Mouse (Mus musculus): ENCODE measurements around the gene Ggt5.
"Not testable (repeated sequence)": the region's sequence is repeated elsewhere in the genome, so short reads cannot be mapped to it uniquely, and the experiment has no call there.

Ggt5 gene

DNA sequence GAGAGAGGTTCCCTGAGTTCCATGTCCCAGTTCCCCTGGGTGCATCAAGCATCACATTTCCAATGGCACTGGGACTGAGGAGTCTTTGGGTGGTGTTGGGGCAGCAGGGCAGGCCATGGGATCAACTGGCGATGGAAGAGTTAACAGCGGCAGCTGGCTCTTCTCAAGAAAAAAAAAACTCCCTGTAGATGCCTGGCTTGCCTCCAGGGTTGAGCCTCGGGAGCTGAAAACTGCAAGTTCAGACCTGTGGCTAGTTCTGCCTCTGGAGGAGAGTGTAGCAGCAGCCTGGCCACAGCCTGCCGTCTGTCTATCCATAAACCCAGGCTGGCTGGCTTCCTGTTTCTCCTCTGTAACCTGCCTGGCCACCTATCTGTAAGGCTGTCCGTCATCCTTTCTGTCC lies at the start of gene Ggt5:
Gene Ggt5, plus strand, starts transcription at position 212 of the 400 bp plus-strand sequence.
- DNase-seq (ENCODE audit: extremely low spot score): no peak

DNA sequence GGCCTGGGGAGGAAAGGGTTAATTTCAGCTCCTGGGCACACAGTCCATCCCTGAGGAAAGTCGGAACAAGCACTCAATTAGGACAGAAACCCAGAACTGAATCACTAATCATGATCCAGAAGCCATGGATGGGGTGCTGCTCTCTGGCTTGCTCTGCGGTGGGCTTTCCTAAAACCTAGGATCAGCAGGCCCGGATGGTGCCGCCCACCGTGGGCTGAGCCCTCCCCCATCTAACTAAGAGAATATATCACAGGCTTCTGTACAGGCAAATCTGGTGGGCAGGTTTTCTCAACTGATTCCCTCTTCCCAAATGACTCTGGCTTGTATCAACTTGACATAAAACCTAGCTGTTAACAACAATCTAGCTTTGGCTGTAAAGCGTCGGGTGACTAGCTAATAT lies 41.2 kb upstream of the Ggt5 start:
- no peak for DNase-seq (ENCODE audit: extremely low spot score)

GRCm38 (mm10) chr10:75548486-75548885 lies 40.7 kb upstream of the Ggt5 start:
- no peak for DNase-seq (ENCODE audit: extremely low spot score)

- DNase-seq (ENCODE audit: extremely low spot score): no peak
These were observed 39.3 kb upstream of the Ggt5 start for GRCm38 (mm10) chr10:75549886-75550285.

DNA sequence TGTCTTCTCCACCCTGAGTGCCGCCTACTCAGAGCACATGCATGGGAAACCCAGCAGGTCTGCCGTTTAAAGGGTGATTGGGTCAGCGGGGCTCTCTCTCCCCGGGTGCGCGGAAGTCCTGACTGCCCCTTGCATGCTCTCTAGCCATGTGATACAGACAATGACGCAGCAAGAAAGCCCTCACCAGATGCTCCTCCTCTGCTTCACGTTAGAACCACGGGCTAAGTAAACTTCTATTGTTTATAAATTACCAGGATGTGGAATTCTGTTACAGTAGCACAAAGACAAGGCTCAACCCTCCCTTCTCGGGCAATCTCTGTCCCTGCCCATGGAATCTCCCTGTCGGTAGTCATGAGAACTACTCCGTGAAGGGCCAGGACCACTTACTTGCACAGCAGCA lies 38.0 kb upstream of the Ggt5 start:
- no peak for DNase-seq (ENCODE audit: extremely low spot score)

- DNase-seq (ENCODE audit: extremely low spot score): no peak
These were observed 37.0 kb upstream of the Ggt5 start for GRCm38 (mm10) chr10:75552106-75552505.

GRCm38 (mm10) chr10:75552701-75553450 lies 36.3 kb upstream of the Ggt5 start:
- no peak for DNase-seq (ENCODE audit: extremely low spot score)

GRCm38 (mm10) chr10:75554090-75554489 lies 35.0 kb upstream of the Ggt5 start:
- DNase-seq (ENCODE audit: extremely low spot score): no peak

GRCm38 (mm10) chr10:75555557-75555956 lies 33.6 kb upstream of the Ggt5 start:
- DNase-seq (ENCODE audit: extremely low spot score): no peak

- no peak for DNase-seq (ENCODE audit: extremely low spot score)
These were observed 33.1 kb upstream of the Ggt5 start for GRCm38 (mm10) chr10:75556026-75556425.

- no peak for DNase-seq (ENCODE audit: extremely low spot score)
These were observed 30.6 kb upstream of the Ggt5 start for GRCm38 (mm10) chr10:75558515-75558914.

DNA sequence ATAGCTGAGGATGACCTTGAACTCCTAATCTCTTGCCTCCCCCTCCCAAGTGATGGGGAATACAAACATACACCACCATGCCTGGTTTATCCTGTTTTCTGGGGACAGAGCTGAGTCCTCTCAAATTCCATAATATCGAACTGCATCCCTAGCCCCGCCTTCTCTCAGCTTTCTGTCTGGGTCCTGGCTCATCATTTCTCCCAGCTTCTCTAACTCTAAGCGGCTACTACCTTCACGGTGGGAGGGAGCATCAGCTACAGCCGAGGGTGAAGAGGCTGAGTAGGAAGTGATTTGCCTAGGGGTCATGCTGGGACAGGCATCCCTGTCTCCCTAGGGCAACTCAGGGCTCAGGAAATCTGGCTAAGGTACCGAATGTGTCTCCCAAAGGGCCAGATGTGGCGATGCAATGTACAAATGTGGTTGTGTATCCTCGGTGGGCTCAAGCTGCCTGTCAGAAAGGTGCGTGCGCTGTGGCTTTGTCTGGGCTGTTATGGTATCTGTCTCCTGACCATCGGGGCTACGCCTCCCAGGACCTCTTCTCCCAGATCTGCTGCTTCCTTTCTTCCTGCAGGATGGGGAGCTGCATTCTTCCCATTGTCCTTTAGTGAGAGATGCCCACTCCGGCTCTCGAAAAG lies 30.0 kb upstream of the Ggt5 start:
- DNase-seq (ENCODE audit: extremely low spot score): no peak

DNA sequence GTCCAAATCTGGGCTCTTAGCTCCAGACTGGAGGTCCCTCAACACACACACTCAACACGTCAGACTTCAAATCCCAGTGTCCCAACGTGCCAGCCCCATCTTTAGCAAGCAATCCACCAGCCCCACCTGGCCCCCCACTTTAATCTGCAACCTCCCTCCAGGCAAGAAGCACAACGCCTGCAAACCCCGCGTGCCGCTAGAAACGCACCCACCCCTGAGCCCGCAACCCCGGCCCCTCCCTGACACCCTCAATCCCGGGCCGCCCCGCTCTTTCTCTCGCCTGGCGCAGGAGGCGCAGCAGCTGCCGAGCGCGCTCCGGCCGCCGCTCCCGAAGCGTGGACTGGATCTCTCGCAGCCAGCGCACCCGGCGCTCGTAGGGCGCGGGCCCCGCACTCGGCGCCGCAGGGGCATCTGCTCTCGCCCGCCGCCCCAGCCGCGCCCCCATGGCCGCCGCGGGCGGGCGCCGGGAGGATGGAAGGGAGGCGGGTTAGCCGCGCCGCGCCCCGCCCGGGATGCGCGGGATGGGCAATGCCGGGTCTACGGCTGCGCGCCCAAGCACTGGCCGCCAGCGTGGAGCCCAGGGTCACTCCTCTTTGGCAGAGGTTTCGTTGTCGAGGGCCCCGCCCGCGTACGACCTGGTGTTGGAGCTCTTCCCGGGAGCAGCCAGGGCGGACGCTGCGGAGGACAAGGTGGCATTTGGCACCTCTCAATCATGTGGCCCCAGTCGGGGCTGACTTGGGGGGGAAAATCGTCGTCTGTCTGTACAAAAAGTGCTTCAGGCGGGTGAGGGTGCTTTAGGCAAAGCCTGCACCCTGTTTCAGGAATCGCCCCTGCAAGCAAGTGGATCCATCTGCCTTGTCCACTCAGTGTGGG lies 29.2 kb upstream of the Ggt5 start, which contains the start of gene Lrrc75b:
Gene Lrrc75b, minus strand, starts transcription at position 655 of the 873 bp plus-strand sequence.
- DNase-seq (ENCODE audit: extremely low spot score): peak; percentile 55

DNA sequence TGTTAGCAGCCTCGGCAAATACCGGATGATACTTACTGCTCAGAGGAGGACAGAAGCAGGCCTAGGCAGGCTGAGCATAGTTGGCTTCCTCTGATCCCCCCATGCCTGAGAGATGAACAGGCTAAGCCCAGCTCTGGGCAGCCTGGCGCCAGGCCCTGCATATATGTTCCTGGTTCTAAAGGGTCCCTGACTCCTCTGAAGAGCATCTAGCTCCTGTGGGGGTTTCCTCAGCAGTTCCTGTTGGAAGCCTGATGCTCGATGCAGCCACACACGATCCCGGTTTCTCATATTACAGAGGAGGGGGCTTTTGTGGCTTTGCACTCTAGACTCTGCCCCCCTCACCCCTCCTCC lies 28.6 kb upstream of the Ggt5 start:
- peak; percentile 47 for DNase-seq (ENCODE audit: extremely low spot score)

- no peak for DNase-seq (ENCODE audit: extremely low spot score)
These were observed 28.0 kb upstream of the Ggt5 start, which contains the start of gene Ggt1 for GRCm38 (mm10) chr10:75561071-75561654. Gene Ggt1, plus strand, starts transcription at chr10:75561604.

GRCm38 (mm10) chr10:75562596-75562995 lies 26.5 kb upstream of the Ggt5 start:
- DNase-seq (ENCODE audit: extremely low spot score): no peak

DNA sequence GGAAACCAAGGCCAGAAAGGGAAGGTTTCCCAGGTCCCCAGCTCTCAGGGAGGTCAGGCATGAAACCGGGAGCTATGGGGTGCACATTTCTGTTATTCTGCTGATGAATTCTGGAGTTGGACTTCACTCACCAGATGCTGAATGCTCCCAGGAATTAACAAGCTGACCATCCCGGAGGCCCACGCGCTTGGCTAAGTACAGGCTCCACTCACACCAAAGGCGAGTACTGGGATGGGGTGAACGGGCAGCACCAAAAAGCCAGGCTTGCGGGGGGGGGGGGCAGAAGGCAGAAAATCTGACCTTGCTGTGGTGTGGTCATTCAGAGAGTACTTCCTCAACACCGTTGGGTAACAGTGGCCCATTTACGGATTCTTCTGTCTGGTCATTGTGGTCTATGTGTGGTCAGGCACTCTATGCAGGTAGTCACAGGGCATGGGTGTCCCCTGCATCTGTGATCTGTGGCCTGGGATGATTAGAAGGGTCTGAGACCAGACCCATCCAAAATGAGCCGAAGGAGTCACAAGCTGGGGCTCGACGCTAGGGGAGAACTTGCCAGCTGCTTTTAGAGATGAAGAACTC lies 24.4 kb upstream of the Ggt5 start:
- DNase-seq (ENCODE audit: extremely low spot score): no peak

DNA sequence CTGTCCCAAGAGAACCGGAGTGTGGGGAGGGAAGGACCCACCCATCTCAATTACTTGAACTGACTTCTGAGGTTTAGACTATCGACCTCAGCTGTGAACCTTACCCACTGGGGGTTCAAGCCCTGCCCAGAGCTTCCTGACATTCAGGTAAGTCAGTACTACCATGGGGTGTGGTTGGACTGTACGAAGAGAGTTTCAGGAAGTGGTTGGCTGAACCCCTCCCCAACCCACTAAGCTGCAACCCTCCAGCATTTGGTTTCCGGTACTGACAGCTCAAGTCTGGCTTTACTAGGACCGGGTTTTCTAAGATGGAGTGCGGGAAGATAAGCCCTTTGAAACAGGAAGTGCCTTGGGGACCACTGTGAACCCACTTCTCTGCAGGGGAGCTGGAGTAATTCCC lies 23.7 kb upstream of the Ggt5 start:
- no peak for DNase-seq (ENCODE audit: extremely low spot score)

- DNase-seq (ENCODE audit: extremely low spot score): no peak
These were observed 23.2 kb upstream of the Ggt5 start for GRCm38 (mm10) chr10:75565906-75566305.

DNA sequence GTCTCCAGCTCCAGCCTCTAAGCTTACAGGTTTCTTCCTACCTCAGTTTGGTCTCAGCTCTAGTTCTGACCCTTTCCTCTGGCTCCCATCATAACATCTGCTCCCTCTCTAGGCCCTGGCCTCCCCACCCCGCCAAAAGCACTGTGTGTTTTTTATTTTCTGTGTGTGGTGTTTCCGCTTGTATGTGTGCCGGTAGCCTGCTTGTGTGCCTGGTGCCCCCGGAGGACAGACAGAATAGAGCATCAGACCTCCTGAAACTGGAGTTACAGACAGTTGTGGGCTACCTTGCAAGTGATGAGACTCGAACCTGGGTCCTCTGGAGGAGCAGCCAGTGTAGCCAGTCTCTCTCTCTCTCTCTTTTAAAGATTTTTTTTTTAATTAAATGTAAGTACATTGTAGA lies 22.8 kb upstream of the Ggt5 start:
- no peak for DNase-seq (ENCODE audit: extremely low spot score)

- DNase-seq (ENCODE audit: extremely low spot score): not testable (repeated sequence)
These were observed 22.4 kb upstream of the Ggt5 start for GRCm38 (mm10) chr10:75566765-75567164.

GRCm38 (mm10) chr10:75568029-75568428 lies 21.1 kb upstream of the Ggt5 start:
- no peak for DNase-seq (ENCODE audit: extremely low spot score)
